ENCODE assay signal across 32 mouse cellular contexts in the genomic region with DNA sequence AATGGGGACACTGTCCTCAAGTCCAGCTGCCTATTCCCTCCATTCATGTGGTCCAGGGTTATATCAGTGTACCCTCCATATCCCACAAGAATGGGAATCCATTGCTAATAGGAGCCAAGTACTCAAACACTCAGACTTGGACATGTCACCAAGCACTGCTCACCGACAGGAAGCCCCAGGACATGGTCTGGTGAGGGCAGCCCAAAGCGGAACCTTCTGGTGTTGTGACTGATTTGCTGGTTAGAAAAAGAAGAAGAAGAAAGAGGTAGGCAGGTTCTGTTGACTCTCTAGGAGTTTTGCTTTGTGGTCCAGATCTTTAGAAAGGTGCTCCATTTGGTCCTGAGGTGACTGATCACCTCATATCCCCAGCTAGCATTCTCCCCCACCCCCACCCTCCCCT. TPM values are rescaled to one million over a fixed set of nuclear protein-coding genes. Genes with fewer than 3 reads are reported as not detected.
DNase-seq lines count a peak whose midpoint lies in the region; ATAC-seq and TF ChIP-seq lines count a peak whose summit lies in the region.
"Had no signal": no experiment of that assay in that cellular context is flagged by ENCODE, and none has a peak within 500 bp of the region (broad histone marks: within the 10 kb centered on the region; RNA-seq: fewer than 3 reads in every experiment).

No protein-coding gene starts in this region.

- H3K27me3 ChIP-seq in stomach, postnatal 0 days (ENCODE audit: control insufficient read depth, insufficient read depth, low read length) = no peaks in the 10 kb centered on the region
- no peaks in the 10 kb centered on the region for H3K27me3 ChIP-seq in forebrain, embryonic 16.5 days (replicated peaks; ENCODE audit: control insufficient read depth, insufficient read depth, low read length)
- H3K27me3 ChIP-seq: forebrain, embryonic 15.5 days; hindbrain, embryonic 12.5 days; hindbrain, embryonic 15.5 days had no signal

- no peak for TF ChIP-seq CTCF in stomach, postnatal 0 days (IDR thresholded peaks at IDR 0.05; ENCODE audit: low read depth)

- no peak overlapping the region for H3K27ac ChIP-seq in stomach, postnatal 0 days (replicated peaks)
- no peak overlapping the region for H3K27ac ChIP-seq in forebrain, embryonic 16.5 days (ENCODE audit: low read length)
- H3K27ac ChIP-seq: embryonic facial prominence, embryonic 10.5 days; embryonic facial prominence, embryonic 13.5 days; forebrain, embryonic 12.5 days; forebrain, embryonic 15.5 days; hindbrain, embryonic 12.5 days; hindbrain, embryonic 15.5 days had no signal

- no peak overlapping the region for H3K9ac ChIP-seq in stomach, postnatal 0 days (ENCODE audit: low read length)
- no peak overlapping the region for H3K9ac ChIP-seq in forebrain, embryonic 16.5 days (replicated peaks; ENCODE audit: low read depth, low read length)
- H3K9ac ChIP-seq: embryonic facial prominence, embryonic 13.5 days; forebrain, embryonic 12.5 days; forebrain, embryonic 15.5 days; hindbrain, embryonic 12.5 days; hindbrain, embryonic 15.5 days had no signal

- H3K9me3 ChIP-seq in stomach, postnatal 0 days (ENCODE audit: control insufficient read depth, low read length) = no peaks in the 10 kb centered on the region
- H3K9me3 ChIP-seq in forebrain, embryonic 16.5 days (ENCODE audit: control insufficient read depth, low read length) = no peaks in the 10 kb centered on the region
- H3K9me3 ChIP-seq: embryonic facial prominence, embryonic 10.5 days; embryonic facial prominence, embryonic 13.5 days; forebrain, embryonic 12.5 days; forebrain, embryonic 15.5 days; heart, embryonic 13.5 days; hindbrain, embryonic 12.5 days; hindbrain, embryonic 15.5 days had no signal

- H3K4me1 ChIP-seq in stomach, postnatal 0 days (replicated peaks; ENCODE audit: control insufficient read depth, insufficient read depth) = no peaks in the 10 kb centered on the region
- 0 out of 2 replicates have a peak, but pooled peaks cover 2% of the 10 kb centered on the region for H3K4me1 ChIP-seq in forebrain, embryonic 16.5 days (replicated peaks; ENCODE audit: control insufficient read depth, insufficient read depth, low read length)

- no peak for TF ChIP-seq EP300 in stomach, postnatal 0 days (optimal IDR thresholded peaks at IDR 0.05)

- H3K4me2 ChIP-seq in stomach, postnatal 0 days (replicated peaks; ENCODE audit: low read depth) = no peak overlapping the region
- no peak overlapping the region for H3K4me2 ChIP-seq in forebrain, embryonic 16.5 days (ENCODE audit: low read length)
- H3K4me2 ChIP-seq: forebrain, embryonic 15.5 days had no signal

- ATAC-seq in common myeloid progenitor, adult 5-6 weeks (replicated peaks; ENCODE audit: low read depth, poor library complexity, severe bottlenecking) = peak; percentile 51; the same call in 1 of the 2 replicates
- ATAC-seq in megakaryocyte progenitor cell, adult 5-6 weeks (replicated peaks; ENCODE audit: poor library complexity) = peak; percentile 52
- ATAC-seq in stomach, postnatal 0 days (ENCODE audit: low FRiP score, low TSS enrichment) = no peak
- ATAC-seq in forebrain, embryonic 16.5 days = no peak
- ATAC-seq: activated CD4-positive, CD25-positive, alpha-beta regulatory T cell, adult 4 months had no signal

- no peak overlapping the region for H3K4me3 ChIP-seq in stomach, postnatal 0 days (ENCODE audit: low read depth, low read length)
- H3K4me3 ChIP-seq in forebrain, embryonic 16.5 days (replicated peaks; ENCODE audit: low read length) = no peak overlapping the region
- H3K4me3 ChIP-seq: embryonic facial prominence, embryonic 13.5 days; erythroblast, embryonic 14.5 days; forebrain, embryonic 12.5 days; forebrain, embryonic 15.5 days; heart, embryonic 13.5 days; hindbrain, embryonic 12.5 days; hindbrain, embryonic 15.5 days had no signal

- whole genome bisulfite sequencing in stomach, postnatal 0 days = 84% methylated on average over 2 of the region's 2 CpGs
- WGBS in forebrain, embryonic 16.5 days = 95% methylated on average over 2 of the region's 2 CpGs

- no peaks in the 10 kb centered on the region for H3K36me3 ChIP-seq in stomach, postnatal 0 days (ENCODE audit: control insufficient read depth, insufficient read depth, low read length)
- no peaks in the 10 kb centered on the region for H3K36me3 ChIP-seq in forebrain, embryonic 16.5 days (ENCODE audit: control insufficient read depth, insufficient read depth)
- H3K36me3 ChIP-seq: embryonic facial prominence, embryonic 10.5 days; embryonic facial prominence, embryonic 13.5 days; forebrain, embryonic 12.5 days; forebrain, embryonic 15.5 days; heart, embryonic 13.5 days; hindbrain, embryonic 12.5 days; hindbrain, embryonic 15.5 days had no signal

- DNase-seq in A20 (ENCODE audit: low read depth, low spot score) = peak; percentile 18
- peak; percentile 3 for DNase-seq in stomach, postnatal 0 days (ENCODE audit: low spot score)
- DNase-seq in kidney, postnatal 4 days = no peak
- DNase-seq in layer of hippocampus, adult 8-10 months (ENCODE audit: low spot score in 2 of 2) = no peak
- DNase-seq: adrenal gland, adult 8-10 months; adrenal gland, postnatal 25 days; cerebellum, adult 18-20 months; cerebellum, adult 9-10 months; cerebellum, postnatal 25 days; embryo, embryonic 11 days; gastrocnemius, postnatal 10 days; gastrocnemius, postnatal 36 days; heart, adult 18-20 months; heart, postnatal 14 days; heart, postnatal 4 days had no signal

RNA-seq across cellular contexts. Expression of a gene that starts 1.1 kb away (rescaled TPM):
- not detected in 2 replicates for total RNA-seq in common myeloid progenitor, adult 5-6 weeks (2017)
- not detected in 2 replicates for total RNA-seq in megakaryocyte progenitor cell, adult 5-6 weeks (2015)
- not detected in 2 replicates for total RNA-seq in megakaryocyte progenitor cell, adult 5-6 weeks (2017)
- 0.04 and 0.08 TPM in 2 replicates for polyA plus RNA-seq in stomach, postnatal 0 days (2015; fragmentation: Nextera tagmentation; extraction: Ambion mirVana)
- 0.18 TPM in 1 of 2 replicates, not detected in the other for polyA plus RNA-seq in forebrain, embryonic 16.5 days (2015; fragmentation: Nextera tagmentation; extraction: Ambion mirVana)
- total RNA-seq in layer of hippocampus, adult 8-10 months (2022) = under 1 TPM in 3 of 4 experiments, not detected in 1; 0.16 to 0.43 (median 0.27) TPM
- total RNA-seq: adrenal gland, adult 8-10 months; adrenal gland, postnatal 25 days; gastrocnemius, adult 18-20 months; heart, adult 18-20 months; heart, postnatal 14 days had no signal
- polyA plus RNA-seq: activated CD4-positive, CD25-positive, alpha-beta regulatory T cell, adult 4 months; erythroblast, embryonic 14.5 days; forebrain, embryonic 12.5 days; forebrain, embryonic 15.5 days had no signal

RNA-seq across cellular contexts. Expression of a gene that starts 44.3 kb away (rescaled TPM):
- total RNA-seq in common myeloid progenitor, adult 5-6 weeks (2017) = not detected in 2 replicates
- not detected in 2 replicates for total RNA-seq in megakaryocyte progenitor cell, adult 5-6 weeks (2015)
- not detected in 2 replicates for total RNA-seq in megakaryocyte progenitor cell, adult 5-6 weeks (2017)
- polyA plus RNA-seq in stomach, postnatal 0 days (2015; fragmentation: Nextera tagmentation; extraction: Ambion mirVana) = not detected in 2 replicates
- polyA plus RNA-seq in forebrain, embryonic 16.5 days (2015; fragmentation: Nextera tagmentation; extraction: Ambion mirVana) = not detected in 2 replicates
- total RNA-seq in layer of hippocampus, adult 8-10 months (2022) = not detected
- total RNA-seq: adrenal gland, adult 8-10 months; adrenal gland, postnatal 25 days; ES-E14; gastrocnemius, adult 18-20 months; gastrocnemius, postnatal 10 days; gastrocnemius, postnatal 36 days; heart, adult 18-20 months; heart, postnatal 14 days; heart, postnatal 4 days had no signal
- polyA plus RNA-seq: activated CD4-positive, CD25-positive, alpha-beta regulatory T cell, adult 4 months; cortical plate, adult 2 months; embryonic facial prominence, embryonic 10.5 days; embryonic facial prominence, embryonic 13.5 days; erythroblast, embryonic 14.5 days; forebrain, embryonic 12.5 days; forebrain, embryonic 15.5 days; heart, embryonic 13.5 days; heart, embryonic 16.5 days; hindbrain, embryonic 12.5 days; hindbrain, embryonic 15.5 days; intestine, embryonic 14.5 days had no signal

RNA-seq across cellular contexts. Expression of a gene that starts 55.3 kb away (rescaled TPM):
- not detected in 2 replicates for total RNA-seq in common myeloid progenitor, adult 5-6 weeks (2017)
- total RNA-seq in megakaryocyte progenitor cell, adult 5-6 weeks (2015) = not detected in 2 replicates
- total RNA-seq in megakaryocyte progenitor cell, adult 5-6 weeks (2017) = not detected in 2 replicates
- not detected in 2 replicates for polyA plus RNA-seq in stomach, postnatal 0 days (2015; fragmentation: Nextera tagmentation; extraction: Ambion mirVana)
- polyA plus RNA-seq in forebrain, embryonic 16.5 days (2015; fragmentation: Nextera tagmentation; extraction: Ambion mirVana) = not detected in 2 replicates
- not detected for total RNA-seq in layer of hippocampus, adult 8-10 months (2022)
- total RNA-seq: adrenal gland, adult 8-10 months; adrenal gland, postnatal 25 days; ES-E14; gastrocnemius, adult 18-20 months; gastrocnemius, postnatal 10 days; gastrocnemius, postnatal 36 days; heart, adult 18-20 months; heart, postnatal 14 days; heart, postnatal 4 days had no signal
- polyA plus RNA-seq: activated CD4-positive, CD25-positive, alpha-beta regulatory T cell, adult 4 months; cortical plate, adult 2 months; embryonic facial prominence, embryonic 10.5 days; embryonic facial prominence, embryonic 13.5 days; erythroblast, embryonic 14.5 days; forebrain, embryonic 12.5 days; forebrain, embryonic 15.5 days; heart, embryonic 13.5 days; heart, embryonic 16.5 days; hindbrain, embryonic 12.5 days; hindbrain, embryonic 15.5 days; intestine, embryonic 14.5 days had no signal

Comparison
In these comparisons a context has a peak if more than half of its experiments do, and no peak if none do; other contexts are left out.
1. DNase-seq: peak in A20 (single experiment) and stomach, postnatal 0 days (single experiment); none in kidney, postnatal 4 days (0 of 2) and layer of hippocampus, adult 8-10 months (0 of 2).
2. ATAC-seq: peak in common myeloid progenitor, adult 5-6 weeks (single experiment) and megakaryocyte progenitor cell, adult 5-6 weeks (single experiment); none in stomach, postnatal 0 days (single experiment) and forebrain, embryonic 16.5 days (single experiment).